Mouse (Mus musculus) forebrain, embryonic 15.5 days (tissue): ENCODE measurements around the gene BC049352. TPM values are rescaled to one million over a fixed set of nuclear protein-coding genes. Genes with fewer than 3 reads are reported as not detected.

ENCODE experiments used
- ATAC-seq: fragments of 200-750 bp; cut with Nextera tagmentation; replicated peaks from 2 replicates; pipeline ENCODE4 v1.8.0; 2017; ENCODE audit warnings: mild to moderate bottlenecking, moderate TSS enrichment, moderate library complexity
- H3K27ac ChIP-seq: fragments of 300-500 bp; sonication (generic); replicated peaks from 2 replicates; pipeline ENCODE4 v1.5.1; 2015; ENCODE audit warnings: mild to moderate bottlenecking, inconsistent platforms
- H3K27me3 ChIP-seq: fragments of 300-500 bp; sonication (generic); 2 replicates; pipeline ENCODE4 v1.6.1; 2015; ENCODE audit warnings: inconsistent platforms
- H3K36me3 ChIP-seq: fragments of 300-500 bp; sonication (generic); 2 replicates; pipeline ENCODE4 v1.6.1; 2015; ENCODE audit warnings: mild to moderate bottlenecking, inconsistent platforms
- H3K4me1 ChIP-seq: fragments of 300-500 bp; sonication (generic); 2 replicates; pipeline ENCODE4 v1.6.1; 2015; ENCODE audit warnings: inconsistent platforms
- H3K4me2 ChIP-seq: fragments of 300-500 bp; sonication (generic); replicated peaks from 2 replicates; pipeline ENCODE4 v1.6.1; 2015; ENCODE audit warnings: mild to moderate bottlenecking, inconsistent platforms
- H3K4me3 ChIP-seq: fragments of 300-500 bp; sonication (generic); 2 replicates; pipeline ENCODE4 v1.5.1; 2015; ENCODE audit warnings: mild to moderate bottlenecking, inconsistent platforms
- H3K9ac ChIP-seq: fragments of 300-500 bp; sonication (generic); replicated peaks from 2 replicates; pipeline ENCODE4 v1.6.1; 2015; ENCODE audit warnings: mild to moderate bottlenecking, inconsistent platforms
- H3K9me3 ChIP-seq: fragments of 300-500 bp; sonication (generic); 2 replicates; pipeline ENCODE4 v1.6.1; 2016; ENCODE audit warnings: inconsistent platforms
- WGBS: fragments of 180-500 bp; shearing (Covaris S2); methylation state at CpG from one replicate; pipeline ENCODE4 v1.1.7; 2015; ENCODE audit warnings: mixed read lengths; 5-methylcytosine and 5-hydroxymethylcytosine counted together
- microRNA-seq: library from miRNA; unstranded; fragments of <30 nt; microRNA quantifications from one replicate; pipeline ENCODE4, GENCODE M21; 2016
- polyA plus RNA-seq: library from polyadenylated mRNA; unstranded; fragments of >200 nt; fragmentation: Nextera tagmentation; extraction: Ambion mirVana; gene quantifications from 2 replicates; pipeline ENCODE4 v1.2.1, GENCODE M21; 2015

BC049352 gene
- polyA plus RNA-seq, 1 experiment from 2014 or later, result not detected

DNA sequence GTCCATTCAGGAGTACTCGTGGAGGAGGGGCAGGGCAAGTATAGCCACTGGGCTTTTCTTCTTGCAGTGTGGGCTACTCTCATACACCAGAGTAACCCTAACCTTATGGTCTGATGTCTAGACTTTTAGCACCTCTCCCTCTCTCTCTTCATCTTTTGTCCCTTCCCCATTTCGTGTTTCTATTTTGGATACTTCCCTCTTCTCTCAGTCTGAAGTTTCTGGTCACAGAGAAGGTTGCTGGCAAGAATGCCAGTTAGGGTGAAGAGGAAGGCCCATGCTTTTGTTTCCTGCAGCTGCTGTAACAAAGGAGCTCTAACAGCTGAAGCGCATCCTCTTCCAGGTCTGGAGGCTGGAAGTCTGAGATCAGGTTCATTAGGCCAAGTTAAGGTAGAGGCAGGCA lies 99.1 kb downstream of the BC049352 start:
- WGBS, result 76% methylated on average over 3 of the region's 3 CpGs
- H3K4me3 ChIP-seq, result no peak overlapping the region
- no peak for ATAC-seq

DNA sequence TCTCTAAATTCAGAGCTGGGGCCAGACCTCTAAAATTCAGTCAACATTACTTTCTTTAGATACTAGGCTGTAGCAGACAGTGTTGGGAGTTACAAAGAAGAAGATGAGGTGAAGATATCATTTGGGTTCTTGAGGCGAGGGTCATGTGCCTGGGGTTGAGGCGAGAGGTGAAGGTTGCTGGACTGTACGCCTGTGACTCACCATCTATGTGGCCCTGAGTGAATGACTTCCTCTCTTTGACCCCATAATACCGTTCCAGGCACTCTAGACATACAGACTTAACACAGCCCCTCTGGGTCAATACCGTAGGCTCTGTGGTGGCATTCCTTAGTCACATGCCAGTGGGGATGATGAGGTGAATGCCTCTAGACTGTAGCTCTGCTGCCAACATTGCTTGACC lies 100.7 kb downstream of the BC049352 start:
- H3K4me3 ChIP-seq, result no peak overlapping the region
- no peaks in the 10 kb centered on the region for H3K9me3 ChIP-seq
- H3K36me3 ChIP-seq, result no peaks in the 10 kb centered on the region
- ATAC-seq, result no peak
- H3K27ac ChIP-seq, result no peak overlapping the region
- no peak overlapping the region for H3K9ac ChIP-seq
- no peaks in the 10 kb centered on the region for H3K27me3 ChIP-seq
- H3K4me1 ChIP-seq, result no peaks in the 10 kb centered on the region
- no peak overlapping the region for H3K4me2 ChIP-seq
- WGBS, result 92% methylated on average over 5 of the region's 5 CpGs

More for the DNA sequence above, 99.1 kb downstream of the BC049352 start:
- H3K27ac ChIP-seq, result no peak overlapping the region
- H3K4me2 ChIP-seq, result no peak overlapping the region
- no peaks in the 10 kb centered on the region for H3K27me3 ChIP-seq
- H3K4me1 ChIP-seq, result no peaks in the 10 kb centered on the region
- H3K36me3 ChIP-seq, result no peaks in the 10 kb centered on the region
- no peak overlapping the region for H3K9ac ChIP-seq
- no peaks in the 10 kb centered on the region for H3K9me3 ChIP-seq

DNA sequence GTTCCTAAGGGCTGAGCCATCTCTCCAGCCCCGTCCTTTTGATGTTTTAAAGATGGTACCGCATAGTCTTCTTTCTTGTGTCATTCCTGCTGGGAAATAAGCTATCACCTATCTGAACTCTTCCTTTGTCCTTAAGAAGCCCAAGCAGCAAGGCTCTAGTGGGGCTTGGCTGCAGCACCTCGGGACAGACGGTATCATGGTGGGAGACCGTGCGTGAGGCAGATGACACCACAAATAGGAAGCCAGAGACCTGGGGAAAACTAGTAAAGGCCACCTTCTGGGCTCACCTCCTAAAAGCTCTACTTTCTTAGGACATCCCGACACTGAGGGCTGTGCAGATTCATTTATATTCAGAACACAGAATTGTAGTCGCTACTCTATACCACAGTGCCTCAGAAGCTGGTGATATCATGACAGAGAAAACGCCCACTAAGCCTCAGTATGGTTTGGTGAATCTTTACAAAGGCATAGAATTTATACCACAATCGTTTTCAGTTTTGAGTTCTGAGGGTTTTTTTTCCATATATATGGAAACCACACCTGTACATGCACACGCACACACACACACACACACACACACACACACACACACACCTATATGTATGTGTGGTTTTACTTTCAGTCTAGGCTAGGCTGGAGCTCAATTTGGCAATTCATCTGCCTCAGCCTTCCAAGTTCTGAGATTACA lies 109.8 kb downstream of the BC049352 start:
- Histone ChIP-seq H3K9me3 (no peaks in the 10 kb centered on the region), H3K36me3 (no peaks in the 10 kb centered on the region), H3K27ac (no peak overlapping the region), H3K4me3 (no peak overlapping the region), H3K9ac (no peak overlapping the region), H3K4me2 (no peak overlapping the region), H3K4me1 (no peaks in the 10 kb centered on the region), H3K27me3 (no peaks in the 10 kb centered on the region)
- no peak for ATAC-seq
- 79% methylated on average over 11 of the region's 11 CpGs for WGBS

DNA sequence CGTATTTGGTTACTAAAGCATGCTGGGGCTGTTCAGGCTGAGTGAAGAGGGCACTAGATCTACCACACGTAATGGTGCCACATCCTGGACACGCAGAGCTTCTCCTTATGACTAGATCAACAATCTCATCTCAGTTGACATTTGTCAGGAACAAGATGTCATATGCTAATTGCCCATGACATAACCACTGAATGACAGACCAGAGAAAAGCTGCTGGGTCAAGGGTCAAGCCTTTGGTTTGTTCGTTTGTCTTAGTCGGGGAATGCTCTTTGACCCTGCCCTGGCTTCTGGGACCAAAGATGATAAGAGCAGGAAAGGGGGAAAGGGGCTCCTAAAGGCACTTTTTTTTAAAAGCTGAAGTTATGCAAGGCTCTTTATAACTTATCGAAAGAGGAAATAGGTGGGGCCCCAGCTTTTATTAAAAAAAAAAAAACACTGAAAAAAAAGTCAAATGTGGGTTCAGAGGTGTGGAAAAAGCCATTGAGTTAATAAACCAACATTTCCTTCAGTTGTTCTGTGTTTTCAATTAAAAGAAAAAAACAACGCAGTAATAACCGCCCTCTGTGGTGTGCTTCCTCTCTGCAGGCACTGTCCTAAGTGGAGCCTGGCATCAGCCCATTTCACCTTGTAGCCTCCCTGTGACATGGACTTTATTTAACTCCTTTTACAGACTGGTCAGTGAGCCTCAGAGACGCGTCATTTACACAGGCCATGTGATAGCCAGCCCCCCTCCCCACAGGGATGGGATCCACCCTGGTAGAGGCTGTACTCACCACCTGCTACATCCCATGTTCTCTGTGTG lies 112.6 kb downstream of the BC049352 start:
- Histone ChIP-seq H3K27ac (no peak overlapping the region), H3K4me1 (no peaks in the 10 kb centered on the region), H3K4me3 (no peak overlapping the region), H3K27me3 (no peaks in the 10 kb centered on the region), H3K36me3 (no peaks in the 10 kb centered on the region), H3K4me2 (no peak overlapping the region), H3K9me3 (no peaks in the 10 kb centered on the region), H3K9ac (no peak overlapping the region)
- 70% methylated on average over 10 of the region's 10 CpGs for WGBS
- ATAC-seq, result no peak

DNA sequence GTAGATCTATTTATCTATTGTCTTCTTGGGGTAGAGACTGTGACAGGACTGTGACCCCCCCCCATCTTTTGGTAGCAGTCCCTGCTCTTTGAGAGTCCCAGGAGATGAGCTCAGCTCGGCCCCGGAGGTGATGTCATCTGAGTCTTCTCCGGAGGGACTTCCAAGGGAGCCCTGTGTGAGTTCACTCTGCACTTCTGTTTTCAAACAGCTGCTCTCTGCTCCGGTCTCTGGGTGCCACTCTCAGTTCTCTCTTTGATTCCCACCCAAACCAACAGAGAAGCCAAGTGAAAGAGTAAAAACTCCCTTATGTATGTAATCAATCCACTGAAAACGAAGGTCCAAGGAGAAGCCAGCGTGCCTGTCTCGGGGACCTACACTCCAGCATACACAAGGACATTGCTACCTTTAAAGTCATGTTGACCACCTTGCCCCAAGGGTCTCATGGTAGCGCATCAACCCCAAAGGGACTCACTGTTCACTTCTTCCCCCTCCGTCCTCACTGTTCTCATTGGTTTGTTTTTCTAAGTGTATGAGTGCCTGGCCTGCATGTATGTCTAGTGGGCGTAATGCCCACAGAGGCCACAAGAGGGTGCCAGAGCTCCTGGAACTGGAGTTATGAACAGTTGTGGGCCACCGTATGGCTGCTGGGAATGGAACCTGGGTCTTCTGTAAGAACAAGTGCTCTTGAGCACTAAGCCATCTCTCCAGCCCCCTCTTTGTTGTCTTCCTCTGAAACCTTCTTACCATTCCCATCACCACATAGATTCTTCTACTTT lies 117.6 kb downstream of the BC049352 start:
- 84% methylated on average over 11 of the region's 11 CpGs for WGBS
- H3K36me3 ChIP-seq, result no peaks in the 10 kb centered on the region
- no peaks in the 10 kb centered on the region for H3K27me3 ChIP-seq
- ATAC-seq, result no peak
- no peak overlapping the region for H3K9ac ChIP-seq
- H3K4me2 ChIP-seq, result no peak overlapping the region
- no peak overlapping the region for H3K4me3 ChIP-seq
- H3K27ac ChIP-seq, result no peak overlapping the region
- H3K4me1 ChIP-seq, result peaks cover 7% of the 10 kb centered on the region
- no peaks in the 10 kb centered on the region for H3K9me3 ChIP-seq

Small RNA genes within 50 kb of the gene (microRNA-seq; reads per million reads assigned to microRNA genes)
- gene Mir7086, result not detected

Other genes with a start within 250 kb of the BC049352 start
- 37.0 and 39.0 TPM in 2 replicates for gene Ube4a, start 216.4 kb upstream of the BC049352 start, polyA plus RNA-seq
- gene Cd3g, start 201.6 kb upstream of the BC049352 start, polyA plus RNA-seq, result not detected in 2 replicates
- gene Cd3d, start 200.2 kb upstream of the BC049352 start, polyA plus RNA-seq, result not detected in 2 replicates
- gene Cd3e, start 172.4 kb upstream of the BC049352 start, polyA plus RNA-seq, result not detected in 2 replicates
- 0.34 and 0.63 TPM in 2 replicates for gene Mpzl2, start 142.2 kb upstream of the BC049352 start, polyA plus RNA-seq
- gene Mpzl3, start 126.8 kb upstream of the BC049352 start, polyA plus RNA-seq, result 1.1 and 1.5 TPM in 2 replicates
- gene Jaml, start 102.8 kb upstream of the BC049352 start, polyA plus RNA-seq, result 0.45 TPM in 1 of 2 replicates, not detected in the other
- gene Scn2b, start 64.2 kb upstream of the BC049352 start, polyA plus RNA-seq, result 5.3 and 5.7 TPM in 2 replicates
- 0.10 and 0.34 TPM in 2 replicates for gene Scn4b, start 43.6 kb upstream of the BC049352 start, polyA plus RNA-seq
- gene Tmprss4, start 22.1 kb downstream of the BC049352 start, polyA plus RNA-seq, result not detected in 2 replicates
- 0.42 and 0.49 TPM in 2 replicates for gene Il10ra, start 87.1 kb downstream of the BC049352 start, polyA plus RNA-seq
- gene Tmprss13, start 137.1 kb downstream of the BC049352 start, polyA plus RNA-seq, result not detected in 2 replicates
- gene Fxyd6, start 188.2 kb downstream of the BC049352 start, polyA plus RNA-seq, result 447 and 481 TPM in 2 replicates
- 5.8 and 6.3 TPM in 2 replicates for gene Fxyd2, start 217.7 kb downstream of the BC049352 start, polyA plus RNA-seq
- 22.3 and 23.5 TPM in 2 replicates for gene Dscaml1, start 244.6 kb downstream of the BC049352 start, polyA plus RNA-seq